Mouse (Mus musculus) limb, embryonic 12.5 days (tissue): ENCODE data around the gene Ywhah. TPM values are rescaled to one million over a fixed set of nuclear protein-coding genes. Genes with fewer than 3 reads are reported as not detected.
A peak's percentile ranks its signal among the peaks of the same experiment; 100 is the strongest.

ENCODE experiments used
- ATAC-seq: fragments of 200-750 bp; cut with Nextera tagmentation; 2 replicates; pipeline ENCODE4 v1.8.0; 2017; ENCODE audit warnings: low read depth, moderate TSS enrichment; ENCODE audit not compliant: insufficient number of reproducible peaks, insufficient read depth, low FRiP score, low TSS enrichment
- H3K27ac ChIP-seq: fragments of 300-500 bp; sonication (generic); 2 replicates; pipeline ENCODE4 v1.5.1; 2016; ENCODE audit warnings: mild to moderate bottlenecking, moderate library complexity
- H3K27me3 ChIP-seq: fragments of 300-500 bp; sonication (generic); 2 replicates; pipeline ENCODE4 v1.6.1; 2016; ENCODE audit warnings: mild to moderate bottlenecking, moderate library complexity
- H3K36me3 ChIP-seq: fragments of 300-500 bp; sonication (generic); 2 replicates; pipeline ENCODE4 v1.6.1; 2016; ENCODE audit warnings: mild to moderate bottlenecking, moderate library complexity
- H3K4me1 ChIP-seq: fragments of 300-500 bp; sonication (generic); replicated peaks from 2 replicates; pipeline ENCODE4 v1.6.1; 2016
- H3K4me2 ChIP-seq: fragments of 300-500 bp; sonication (generic); 2 replicates; pipeline ENCODE4 v1.6.1; 2016; ENCODE audit warnings: mild to moderate bottlenecking, moderate library complexity
- H3K4me3 ChIP-seq: fragments of 300-500 bp; sonication (generic); replicated peaks from 2 replicates; pipeline ENCODE4 v1.5.1; 2016; ENCODE audit warnings: mild to moderate bottlenecking
- H3K9ac ChIP-seq: fragments of 300-500 bp; sonication (generic); replicated peaks from 2 replicates; pipeline ENCODE4 v1.6.1; 2016; ENCODE audit warnings: mild to moderate bottlenecking, moderate library complexity
- H3K9me3 ChIP-seq: fragments of 300-500 bp; sonication (generic); 2 replicates; pipeline ENCODE4 v1.6.1; 2016; ENCODE audit warnings: mild to moderate bottlenecking, moderate library complexity
- WGBS: fragments of 180-500 bp; shearing (Covaris S2); methylation state at CpG from one replicate; pipeline ENCODE4 v1.1.7; 2016; 5-methylcytosine and 5-hydroxymethylcytosine counted together
- polyA plus RNA-seq: library from polyadenylated mRNA; unstranded; fragments of >200 nt; fragmentation: Nextera tagmentation; extraction: Ambion mirVana; gene quantifications from 2 replicates; pipeline ENCODE4 v1.2.1, GENCODE M21; 2016

Ywhah gene
- polyA plus RNA-seq, 1 experiment from 2014 or later, result 346 TPM

- Histone ChIP-seq H3K27ac (0 out of 2 replicates have a peak overlapping the region, but pooled peaks have one; percentile 17), H3K36me3 (no peaks in the 10 kb centered on the region), H3K4me2 (no peak overlapping the region), H3K9me3 (no peaks in the 10 kb centered on the region), H3K4me1 (peaks cover 16% of the 10 kb centered on the region), H3K9ac (0 out of 2 replicates have a peak overlapping the region, but pooled peaks have one; percentile 18), H3K4me3 (no peak overlapping the region), H3K27me3 (0 out of 2 replicates have a peak, but pooled peaks cover 4% of the 10 kb centered on the region)
- no peak for ATAC-seq
- WGBS, result 43% methylated on average over 15 of the region's 15 CpGs
Measured at GRCm38 (mm10) chr5:33011132-33012106, 7.2 kb upstream of the Ywhah start.

- H3K27me3 ChIP-seq, result 0 out of 2 replicates have a peak, but pooled peaks cover 4% of the 10 kb centered on the region
- no peaks in the 10 kb centered on the region for H3K36me3 ChIP-seq
- no peak overlapping the region for H3K27ac ChIP-seq
- 93% methylated on average over 1 of the region's 1 CpGs for WGBS
- ATAC-seq, result no peak
- H3K4me3 ChIP-seq, result no peak overlapping the region
- H3K4me2 ChIP-seq, result no peak overlapping the region
- no peaks in the 10 kb centered on the region for H3K9me3 ChIP-seq
- no peak overlapping the region for H3K9ac ChIP-seq
- H3K4me1 ChIP-seq, result peaks cover 15% of the 10 kb centered on the region
Measured at GRCm38 (mm10) chr5:33014096-33014495, 4.5 kb upstream of the Ywhah start.

GRCm38 (mm10) chr5:33015579-33015978 is 3.0 kb upstream of the Ywhah start:
- H3K36me3 ChIP-seq, result no peaks in the 10 kb centered on the region
- no peak overlapping the region for H3K4me3 ChIP-seq
- no peak overlapping the region for H3K4me2 ChIP-seq
- no peaks in the 10 kb centered on the region for H3K9me3 ChIP-seq
- 72% methylated on average over 5 of the region's 5 CpGs for WGBS
- H3K27me3 ChIP-seq, result 0 out of 2 replicates have a peak, but pooled peaks cover 4% of the 10 kb centered on the region
- H3K9ac ChIP-seq, result no peak overlapping the region
- H3K4me1 ChIP-seq, result peaks cover 23% of the 10 kb centered on the region
- H3K27ac ChIP-seq, result no peak overlapping the region
- no peak for ATAC-seq

- Histone ChIP-seq H3K4me2 (peak overlapping the region; percentile 83), H3K9me3 (no peaks in the 10 kb centered on the region), H3K4me1 (peaks cover 16% of the 10 kb centered on the region), H3K4me3 (peak overlapping the region; percentile 89), H3K9ac (peak overlapping the region; percentile 95), H3K27ac (peak overlapping the region; percentile 100), H3K36me3 (peaks cover 18% of the 10 kb centered on the region), H3K27me3 (no peaks in the 10 kb centered on the region)
- ATAC-seq, result peak; percentile 74; the same call in 1 of the 2 replicates
- 4% methylated on average over 15 of the region's 15 CpGs for WGBS
Measured at GRCm38 (mm10) chr5:33018189-33018560, 441 bp upstream of the Ywhah start.

GRCm38 (mm10) chr5:33019426-33019821 is 808 bp downstream of the Ywhah start:
- Histone ChIP-seq H3K27me3 (no peaks in the 10 kb centered on the region), H3K9me3 (no peaks in the 10 kb centered on the region), H3K36me3 (peaks cover 30% of the 10 kb centered on the region), H3K9ac (peak overlapping the region; percentile 95), H3K4me1 (peaks cover 16% of the 10 kb centered on the region), H3K27ac (peak overlapping the region; percentile 100), H3K4me2 (peak overlapping the region; percentile 83), H3K4me3 (peak overlapping the region; percentile 89)
- 0% methylated on average over 12 of the region's 12 CpGs for WGBS
- ATAC-seq, result no peak

GRCm38 (mm10) chr5:33021622-33022021 is 3.0 kb downstream of the Ywhah start:
- H3K4me2 ChIP-seq, result no peak overlapping the region
- H3K27me3 ChIP-seq, result no peaks in the 10 kb centered on the region
- no peak overlapping the region for H3K4me3 ChIP-seq
- peaks cover 16% of the 10 kb centered on the region for H3K4me1 ChIP-seq
- H3K36me3 ChIP-seq, result peaks cover 48% of the 10 kb centered on the region
- H3K9me3 ChIP-seq, result no peaks in the 10 kb centered on the region
- WGBS, result 89% methylated on average over 2 of the region's 2 CpGs
- no peak overlapping the region for H3K27ac ChIP-seq
- no peak overlapping the region for H3K9ac ChIP-seq
- no peak for ATAC-seq

GRCm38 (mm10) chr5:33023337-33023736 is 4.7 kb downstream of the Ywhah start:
- H3K36me3 ChIP-seq, result peaks cover 59% of the 10 kb centered on the region

GRCm38 (mm10) chr5:33024474-33024873 is 5.9 kb downstream of the Ywhah start:
- ATAC-seq, result no peak
- Histone ChIP-seq H3K4me3 (no peak overlapping the region), H3K4me1 (peaks cover 12% of the 10 kb centered on the region), H3K27ac (no peak overlapping the region), H3K9me3 (no peaks in the 10 kb centered on the region), H3K36me3 (peaks cover 68% of the 10 kb centered on the region), H3K9ac (no peak overlapping the region), H3K4me2 (no peak overlapping the region), H3K27me3 (no peaks in the 10 kb centered on the region)
- 85% methylated on average over 5 of the region's 5 CpGs for WGBS

More at GRCm38 (mm10) chr5:33023337-33023736, 4.7 kb downstream of the Ywhah start:
- WGBS, result 95% methylated on average over 4 of the region's 4 CpGs
- H3K27ac ChIP-seq, result no peak overlapping the region
- no peaks in the 10 kb centered on the region for H3K27me3 ChIP-seq
- no peak overlapping the region for H3K4me2 ChIP-seq
- H3K9ac ChIP-seq, result no peak overlapping the region
- no peaks in the 10 kb centered on the region for H3K9me3 ChIP-seq
- H3K4me3 ChIP-seq, result no peak overlapping the region
- no peak for ATAC-seq
- peaks cover 12% of the 10 kb centered on the region for H3K4me1 ChIP-seq

GRCm38 (mm10) chr5:33028656-33029055 is 10.0 kb downstream of the Ywhah start:
- no peaks in the 10 kb centered on the region for H3K27me3 ChIP-seq
- no peak overlapping the region for H3K4me2 ChIP-seq
- no peaks in the 10 kb centered on the region for H3K4me1 ChIP-seq
- no peak overlapping the region for H3K27ac ChIP-seq
- no peak overlapping the region for H3K9ac ChIP-seq
- no peak overlapping the region for H3K4me3 ChIP-seq
- no peak for ATAC-seq
- H3K36me3 ChIP-seq, result peaks cover 45% of the 10 kb centered on the region
- 81% methylated on average over 2 of the region's 2 CpGs for WGBS
- no peaks in the 10 kb centered on the region for H3K9me3 ChIP-seq

- Histone ChIP-seq H3K9ac (no peak overlapping the region), H3K4me2 (no peak overlapping the region), H3K4me1 (no peaks in the 10 kb centered on the region), H3K27ac (no peak overlapping the region), H3K36me3 (peaks cover 27% of the 10 kb centered on the region), H3K27me3 (no peaks in the 10 kb centered on the region), H3K4me3 (no peak overlapping the region), H3K9me3 (no peaks in the 10 kb centered on the region)
- 66% methylated on average over 4 of the region's 4 CpGs for WGBS
- no peak for ATAC-seq
Measured at GRCm38 (mm10) chr5:33030425-33031175, 12.0 kb downstream of the Ywhah start.
